Mouse (Mus musculus) kidney, embryonic 14.5 days (tissue): ENCODE data around the gene Apobr. TPM values are rescaled to one million over a fixed set of nuclear protein-coding genes. Genes with fewer than 3 reads are reported as not detected.

ENCODE experiments used
- microRNA-seq: library from miRNA; unstranded; fragments of <30 nt; microRNA quantifications from one replicate; pipeline ENCODE4, GENCODE M21; 2016
- polyA plus RNA-seq: library from polyadenylated mRNA; unstranded; fragments of >200 nt; fragmentation: Nextera tagmentation; extraction: Ambion mirVana; gene quantifications from 2 replicates; pipeline ENCODE4 v1.2.1, GENCODE M21; 2014

The Apobr gene
- polyA plus RNA-seq, 1 experiment from 2014 or later, result 0.38 TPM

Small RNAs within 50 kb of the gene (microRNA-seq; reads per million reads assigned to microRNA genes)
- gene Mir7059, result not detected

Other genes starting within 250 kb of the Apobr start
- gene Lat, start 215.4 kb upstream of the Apobr start, polyA plus RNA-seq, result 1.9 and 2.9 TPM in 2 replicates
- gene Spns1, start 207.5 kb upstream of the Apobr start, polyA plus RNA-seq, result 41.8 and 54.6 TPM in 2 replicates
- 2.8 and 4.1 TPM in 2 replicates for gene Nfatc2ip, start 188.2 kb upstream of the Apobr start, polyA plus RNA-seq
- not detected in 2 replicates for gene Cd19, start 170.1 kb upstream of the Apobr start, polyA plus RNA-seq
- 24.8 and 30.5 TPM in 2 replicates for gene Rabep2, start 156.2 kb upstream of the Apobr start, polyA plus RNA-seq
- 1.3 and 1.6 TPM in 2 replicates for gene Atp2a1, start 121.8 kb upstream of the Apobr start, polyA plus RNA-seq
- gene Sh2b1, start 109.5 kb upstream of the Apobr start, polyA plus RNA-seq, result 36.9 and 47.1 TPM in 2 replicates
- gene Tufm, start 97.6 kb upstream of the Apobr start, polyA plus RNA-seq, result 145 and 159 TPM in 2 replicates
- 39.9 and 59.7 TPM in 2 replicates for gene Atxn2l, start 81.5 kb upstream of the Apobr start, polyA plus RNA-seq
- gene Eif3c, start 18.5 kb upstream of the Apobr start, polyA plus RNA-seq, result 174 and 207 TPM in 2 replicates
- gene Cln3, start 875 bp downstream of the Apobr start, polyA plus RNA-seq, result 29.8 and 30.4 TPM in 2 replicates
- gene Il27, start 10.0 kb downstream of the Apobr start, polyA plus RNA-seq, result not detected in 2 replicates
- gene Nupr1, start 45.9 kb downstream of the Apobr start, polyA plus RNA-seq, result 2.4 and 2.6 TPM in 2 replicates
- 35.6 and 52.5 TPM in 2 replicates for gene Sgf29, start 64.4 kb downstream of the Apobr start, polyA plus RNA-seq
- 5.2 and 6.3 TPM in 2 replicates for gene Sult1a1, start 91.5 kb downstream of the Apobr start, polyA plus RNA-seq
- 145 and 184 TPM in 2 replicates for gene Bola2, start 110.5 kb downstream of the Apobr start, polyA plus RNA-seq
- gene Slx1b, start 110.8 kb downstream of the Apobr start, polyA plus RNA-seq, result 7.7 and 8.1 TPM in 2 replicates
- gene Coro1a, start 122.8 kb downstream of the Apobr start, polyA plus RNA-seq, result 18.3 and 19.6 TPM in 2 replicates
- 55.0 and 79.2 TPM in 2 replicates for gene Mapk3, start 174.7 kb downstream of the Apobr start, polyA plus RNA-seq
- gene Gdpd3, start 181.4 kb downstream of the Apobr start, polyA plus RNA-seq, result 2.0 and 2.6 TPM in 2 replicates
- 87.5 and 94.5 TPM in 2 replicates for gene Ypel3, start 192.0 kb downstream of the Apobr start, polyA plus RNA-seq
- gene Tbx6, start 196.5 kb downstream of the Apobr start, polyA plus RNA-seq, result 0.24 and 0.36 TPM in 2 replicates
- 294 and 371 TPM in 2 replicates for gene Ppp4c, start 207.6 kb downstream of the Apobr start, polyA plus RNA-seq
- 0.15 TPM in 1 of 2 replicates, not detected in the other for gene Fam57b, start 212.7 kb downstream of the Apobr start, polyA plus RNA-seq
- gene 4930451I11Rik, start 246.7 kb downstream of the Apobr start, polyA plus RNA-seq, result not detected in 2 replicates